Mouse (Mus musculus) embryo, embryonic 9.5 days (tissue): ENCODE measurements at regions not wholly inside any gene's neighbourhood (a gene's known extent, or its start where the extent isn't known, plus 50 kb on each side); places are given as distances from the start of the nearest gene placed in this dataset.

Experiments
- DNase-seq: peaks from one replicate; pipeline ENCODE4 v3.0.0-alpha.2; 2017; ENCODE audit errors: extremely low spot score

GRCm38 (mm10) chr2:45184704-45185620 lies 67.8 kb upstream of the Zeb2 start:
- DNase-seq = peak; percentile 66

DNA sequence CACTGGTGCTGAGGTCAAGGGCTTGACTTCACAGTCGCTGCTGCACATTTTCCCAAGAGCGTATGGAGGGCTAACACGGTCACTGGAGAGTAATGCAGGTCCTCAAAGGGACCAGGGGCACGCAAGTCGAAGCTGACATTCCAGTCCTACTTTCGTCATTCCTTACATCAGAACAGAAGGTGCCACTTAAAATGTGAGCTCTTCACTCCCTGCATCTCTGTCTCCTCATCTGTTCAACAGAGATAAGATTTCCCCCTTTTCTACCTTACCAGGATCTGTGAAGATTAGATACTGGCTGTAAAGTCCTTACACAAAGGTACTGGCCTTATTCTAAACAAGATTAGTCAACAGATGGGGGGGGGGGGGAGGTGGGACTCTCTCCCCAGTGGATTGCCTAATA lies 67.0 kb upstream of the Zeb2 start:
- peak; percentile 33 for DNase-seq

GRCm38 (mm10) chr2:45182876-45183275 lies 65.7 kb upstream of the Zeb2 start:
- no peak for DNase-seq

DNA sequence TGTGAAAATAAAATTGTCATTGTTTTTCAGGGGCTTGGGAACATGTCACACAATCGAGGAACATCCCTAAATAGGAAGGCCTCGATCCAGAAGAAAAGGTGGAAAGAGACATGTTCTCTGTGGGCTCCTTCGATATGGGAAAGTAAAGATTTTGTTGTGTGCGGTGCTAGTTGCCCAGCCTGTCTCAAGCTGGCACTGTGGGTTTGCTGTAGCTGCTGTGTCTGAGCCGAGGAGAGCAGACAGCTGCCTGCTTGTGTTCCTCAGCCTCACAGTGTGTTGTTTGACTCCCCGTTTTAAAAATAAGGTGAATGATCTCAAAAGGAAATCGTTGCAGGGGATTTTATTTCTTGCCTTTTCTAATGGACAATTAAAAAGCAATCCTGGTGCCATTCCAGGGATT lies 64.4 kb upstream of the Zeb2 start:
- DNase-seq = no peak

DNA sequence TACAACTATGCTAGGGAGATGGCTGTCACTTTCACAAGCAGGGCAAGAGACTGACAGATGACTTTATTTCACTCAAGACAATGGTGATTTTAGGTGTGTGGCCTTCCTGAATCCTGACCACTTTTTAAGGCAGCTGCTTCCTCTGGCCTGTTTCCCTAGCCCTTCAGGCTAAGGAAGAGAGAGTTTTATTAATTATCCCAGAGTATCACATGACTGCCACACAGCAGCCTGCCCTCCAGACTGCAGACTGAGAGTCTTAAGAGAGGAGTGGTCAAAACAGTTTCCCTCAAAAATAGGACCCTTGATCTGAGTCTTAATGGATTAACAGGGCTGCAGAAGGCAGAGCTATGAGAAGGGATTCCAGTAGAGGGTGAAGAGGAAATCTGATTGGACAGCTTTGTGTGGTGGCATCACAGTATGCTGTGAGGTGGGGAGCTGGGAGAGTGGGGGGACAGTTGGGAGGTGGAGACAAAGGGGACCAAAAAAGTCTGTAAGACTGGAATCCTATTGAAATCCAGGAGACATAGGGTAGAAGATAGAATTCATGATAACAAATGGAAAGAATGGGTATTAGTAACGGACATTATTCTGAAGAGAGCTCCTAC lies 61.8 kb upstream of the Zeb2 start:
- no peak for DNase-seq

DNA sequence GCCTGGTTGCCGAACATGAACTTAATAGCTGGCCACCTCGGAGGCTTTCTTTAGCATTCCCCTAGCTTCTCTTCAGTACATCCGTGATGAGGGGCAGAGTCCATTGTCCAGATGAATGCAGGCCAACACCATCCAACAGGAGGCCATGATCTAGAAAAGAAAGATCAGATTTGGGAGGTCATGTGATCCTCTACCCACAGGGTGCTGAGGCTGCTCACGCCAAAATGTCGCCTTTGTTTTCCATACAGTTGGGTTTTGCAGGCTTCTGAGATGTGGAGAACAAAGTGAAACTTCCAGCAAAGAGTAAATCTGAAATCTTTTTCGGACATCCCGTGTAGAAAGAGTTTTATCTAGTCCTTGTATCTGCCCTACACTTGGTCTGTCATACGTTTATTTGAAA lies 55.2 kb upstream of the Zeb2 start:
- no peak for DNase-seq

DNA sequence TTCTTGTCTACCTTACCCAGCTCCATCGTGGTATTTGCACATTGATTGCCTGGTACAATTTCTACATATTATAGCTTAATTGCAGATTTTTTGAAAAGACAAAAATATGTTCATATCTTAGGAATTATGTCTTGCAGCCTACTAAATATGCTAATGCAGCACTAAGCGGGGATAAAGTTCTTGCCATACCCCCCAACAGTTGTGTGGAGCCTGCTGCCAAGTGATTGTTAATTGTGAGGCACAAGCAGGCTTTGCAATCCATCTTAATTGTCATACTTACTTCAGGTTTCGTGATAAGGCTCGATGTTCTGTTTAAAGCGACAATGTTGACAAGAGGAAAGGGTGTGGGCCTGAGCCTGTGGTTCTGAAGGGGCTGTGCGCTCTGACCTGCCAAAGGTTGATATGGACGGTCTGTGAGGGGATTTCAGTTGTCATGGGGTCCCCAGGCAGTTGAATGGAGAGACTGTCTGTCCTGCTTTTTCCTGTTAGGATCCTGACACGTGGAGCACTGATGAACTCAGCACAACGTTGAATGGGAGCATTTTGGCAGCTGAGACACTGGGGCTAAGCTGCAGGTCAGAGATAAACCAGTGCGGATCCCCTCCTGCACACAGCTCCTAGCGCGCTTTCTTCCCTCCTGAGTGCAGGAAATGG lies 54.5 kb upstream of the Zeb2 start:
- no peak for DNase-seq

DNA sequence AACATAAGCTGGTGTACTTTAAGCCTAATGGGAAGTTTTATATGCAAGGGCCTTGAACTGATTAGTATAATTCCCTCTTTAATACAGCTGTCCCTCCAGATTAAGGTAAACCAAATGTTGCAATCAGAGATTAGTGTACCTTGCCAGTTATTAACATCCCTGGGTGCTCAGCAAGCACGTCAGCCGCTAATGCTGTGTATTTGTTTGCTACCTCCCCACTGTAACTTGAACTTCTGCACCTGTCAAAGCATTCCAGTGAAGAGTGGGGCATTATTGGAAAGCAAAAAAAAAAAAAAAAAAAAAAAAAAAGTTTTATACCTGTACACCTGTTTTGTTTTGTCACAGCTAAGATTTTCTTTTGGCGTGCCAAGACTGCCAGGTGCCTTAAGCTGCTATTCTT lies 53.1 kb upstream of the Zeb2 start:
- no peak for DNase-seq

GRCm38 (mm10) chr2:45169429-45170070 lies 52.4 kb upstream of the Zeb2 start:
- DNase-seq = no peak

GRCm38 (mm10) chr2:45168606-45169005 lies 51.4 kb upstream of the Zeb2 start:
- no peak for DNase-seq
